Mouse (Mus musculus): ENCODE data around the gene Chd1. TPM values are rescaled to one million over a fixed set of nuclear protein-coding genes. Genes with fewer than 3 reads are reported as not detected.

Gene Chd1
- polyA plus RNA-seq, 1 experiment = 93.7 TPM

DNA sequence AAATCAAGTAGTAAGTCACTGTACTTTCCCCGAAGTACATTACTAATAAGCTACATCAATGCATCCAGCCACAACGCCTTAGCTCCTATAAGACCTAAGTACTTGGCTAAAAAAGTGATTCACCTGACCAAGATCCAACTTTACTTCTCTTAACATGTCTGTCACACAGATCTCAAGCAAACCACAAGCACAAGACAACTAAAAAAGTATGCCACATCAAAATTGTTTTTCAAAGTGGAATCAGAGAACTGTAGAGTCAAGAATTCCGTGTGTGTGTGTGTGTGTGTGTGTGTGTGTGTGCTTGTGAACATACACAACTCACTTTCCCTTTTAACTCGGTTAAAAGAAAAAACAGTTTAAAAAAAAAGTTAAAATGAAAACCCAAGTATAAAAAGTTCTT lies 116.9 kb downstream of the Chd1 start:
- 0 out of 2 replicates have a peak, but pooled peaks cover 1% of the 10 kb centered on the region for H3K27me3 ChIP-seq (ENCODE audit: control insufficient read depth, insufficient read depth, low read length, poor library complexity, severe bottlenecking)
- H3K36me3 ChIP-seq (ENCODE audit: control insufficient read depth, insufficient read depth, low read length, poor library complexity, severe bottlenecking) = no peaks in the 10 kb centered on the region; the same call in 1 of the 2 replicates
- H3K4me3 ChIP-seq (ENCODE audit: low read depth, low read length) = no peak overlapping the region
- H3K4me1 ChIP-seq (ENCODE audit: control insufficient read depth, insufficient read depth, low read length) = no peaks in the 10 kb centered on the region
- no peak overlapping the region for H3K9ac ChIP-seq (ENCODE audit: low read depth, poor library complexity, severe bottlenecking)
- H3K9me3 ChIP-seq (replicated peaks; ENCODE audit: control insufficient read depth, insufficient read depth, low read length, poor library complexity, severe bottlenecking) = no peaks in the 10 kb centered on the region
- no peak for TF ChIP-seq POLR2A (IDR thresholded peaks at IDR 0.05; ENCODE audit: insufficient read depth, low read length)
- no peak for TF ChIP-seq EP300 (IDR thresholded peaks at IDR 0.05; ENCODE audit: insufficient read depth, low read depth, low read length)
- no peak for TF ChIP-seq CTCF (IDR thresholded peaks at IDR 0.05; ENCODE audit: low read depth, low read length)
- H3K27ac ChIP-seq (ENCODE audit: insufficient read depth, low read length) = no peak overlapping the region

Other genes with a start within 250 kb of the Chd1 start
- 195 and 199 TPM in 2 replicates for gene Psmb1, start 205.2 kb upstream of the Chd1 start, polyA plus RNA-seq (2011; ENCODE audit: insufficient read depth, insufficient read length, low read depth, missing spikeins)
- 55.5 and 64.7 TPM in 2 replicates for gene Tbp, start 205.1 kb upstream of the Chd1 start, polyA plus RNA-seq (2011; ENCODE audit: insufficient read depth, insufficient read length, low read depth, missing spikeins)
- gene Pdcd2, start 177.7 kb upstream of the Chd1 start, polyA plus RNA-seq (2011; ENCODE audit: insufficient read depth, insufficient read length, low read depth, missing spikeins) = 39.2 and 62.0 TPM in 2 replicates
- 5.8 and 7.9 TPM in 2 replicates for gene Prdm9, start 140.6 kb upstream of the Chd1 start, polyA plus RNA-seq (2011; ENCODE audit: insufficient read depth, insufficient read length, low read depth, missing spikeins)
- gene Rgmb, start 126.1 kb downstream of the Chd1 start, polyA plus RNA-seq (2011; ENCODE audit: insufficient read depth, insufficient read length, low read depth, missing spikeins) = 10.9 and 11.2 TPM in 2 replicates